Mouse (Mus musculus) testis, postnatal 10 days (tissue): ENCODE results near the gene Reep3.
A peak's percentile ranks its signal among the peaks of the same experiment; 100 is the strongest.
"Not testable (repeated sequence)": the region's sequence is repeated elsewhere in the genome, so short reads cannot be mapped to it uniquely, and the experiment has no call there.

ENCODE experiments used
- DNase-seq: peaks from one replicate; pipeline ENCODE4 v3.0.0; 2021; ENCODE audit warnings: low spot score

Gene Reep3

GRCm38 (mm10) chr10:67014746-67015145 lies 82.0 kb downstream of the Reep3 start:
- DNase-seq = no peak

GRCm38 (mm10) chr10:67010521-67010920 lies 86.2 kb downstream of the Reep3 start:
- no peak for DNase-seq

GRCm38 (mm10) chr10:67004527-67005042 lies 92.2 kb downstream of the Reep3 start:
- DNase-seq = no peak

- DNase-seq = peak; percentile 66
Observed at GRCm38 (mm10) chr10:67003743-67004526, 92.8 kb downstream of the Reep3 start.

GRCm38 (mm10) chr10:67003009-67003742 lies 93.6 kb downstream of the Reep3 start:
- DNase-seq = peak; percentile 58

GRCm38 (mm10) chr10:67002207-67003008 lies 94.3 kb downstream of the Reep3 start:
- DNase-seq = peak; percentile 88

GRCm38 (mm10) chr10:67000958-67001615 lies 95.7 kb downstream of the Reep3 start:
- DNase-seq = not testable (repeated sequence)

- DNase-seq = no peak
Observed at GRCm38 (mm10) chr10:67000136-67000535, 96.6 kb downstream of the Reep3 start.

GRCm38 (mm10) chr10:66998770-66999169 lies 98.0 kb downstream of the Reep3 start:
- no peak for DNase-seq

GRCm38 (mm10) chr10:66995181-66995580 lies 101.6 kb downstream of the Reep3 start:
- DNase-seq = no peak

GRCm38 (mm10) chr10:66994469-66994868 lies 102.3 kb downstream of the Reep3 start:
- DNase-seq = peak; percentile 47

GRCm38 (mm10) chr10:66992591-66992990 lies 104.2 kb downstream of the Reep3 start:
- DNase-seq = no peak

GRCm38 (mm10) chr10:66990506-66990905 lies 106.2 kb downstream of the Reep3 start:
- no peak for DNase-seq

GRCm38 (mm10) chr10:66983043-66983442 lies 113.7 kb downstream of the Reep3 start:
- no peak for DNase-seq

GRCm38 (mm10) chr10:66978215-66978614 lies 118.5 kb downstream of the Reep3 start:
- DNase-seq = no peak

- DNase-seq = no peak
Observed at GRCm38 (mm10) chr10:66977093-66977492, 119.7 kb downstream of the Reep3 start.

- no peak for DNase-seq
Observed at GRCm38 (mm10) chr10:66975451-66975850, 121.3 kb downstream of the Reep3 start.

- DNase-seq = no peak
Observed at GRCm38 (mm10) chr10:66974417-66974816, 122.3 kb downstream of the Reep3 start.

GRCm38 (mm10) chr10:66973866-66974265 lies 122.9 kb downstream of the Reep3 start:
- no peak for DNase-seq

- DNase-seq = no peak
Observed at GRCm38 (mm10) chr10:66973274-66973673, 123.5 kb downstream of the Reep3 start.

GRCm38 (mm10) chr10:66970336-66971115 lies 126.2 kb downstream of the Reep3 start:
- DNase-seq = no peak
